Mouse (Mus musculus) ES-Bruce4 (cell line): ENCODE data around the gene Als2cl.

Experiments
- CTCF ChIP-seq: IDR thresholded peaks from one replicate; pipeline ENCODE4 v1.8.1; 2011; ENCODE audit warnings: low read depth, low read length
- EP300 ChIP-seq: IDR thresholded peaks from 2 replicates; pipeline ENCODE4 v1.6.1; 2011; ENCODE audit warnings: low read depth, low read length; ENCODE audit not compliant: insufficient read depth
- POLR2A ChIP-seq: IDR thresholded peaks from one replicate; pipeline ENCODE4 v1.8.1; 2011; ENCODE audit warnings: low read length; ENCODE audit not compliant: insufficient read depth

DNA sequence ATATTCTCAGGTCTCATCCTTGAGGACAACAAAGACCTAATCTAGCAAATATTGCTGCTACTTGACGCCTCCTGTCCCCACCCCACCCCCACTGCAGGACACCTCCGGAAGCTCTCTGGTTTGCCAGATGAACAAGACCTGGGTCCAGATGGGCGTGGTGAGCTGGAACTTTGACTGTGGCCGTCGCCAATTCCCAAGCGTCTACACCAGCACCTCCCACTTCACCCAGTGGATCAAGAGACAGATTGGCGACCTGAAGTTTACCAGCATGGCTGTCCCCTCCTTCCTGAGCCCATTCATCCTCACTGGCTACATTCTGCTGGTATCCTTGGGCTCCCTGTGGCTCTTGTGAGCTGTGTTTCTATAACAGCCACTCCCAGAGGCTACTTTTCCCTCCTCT lies 23.8 kb upstream of the Als2cl start:
- no peak for TF ChIP-seq EP300
- no peak for TF ChIP-seq CTCF
- TF ChIP-seq POLR2A = no peak
